Mouse (Mus musculus): ENCODE measurements at regions not wholly inside any gene's neighbourhood (a gene's known extent, or its start where the extent isn't known, plus 50 kb on each side); places are given as distances from the start of the nearest gene placed in this dataset.

DNA sequence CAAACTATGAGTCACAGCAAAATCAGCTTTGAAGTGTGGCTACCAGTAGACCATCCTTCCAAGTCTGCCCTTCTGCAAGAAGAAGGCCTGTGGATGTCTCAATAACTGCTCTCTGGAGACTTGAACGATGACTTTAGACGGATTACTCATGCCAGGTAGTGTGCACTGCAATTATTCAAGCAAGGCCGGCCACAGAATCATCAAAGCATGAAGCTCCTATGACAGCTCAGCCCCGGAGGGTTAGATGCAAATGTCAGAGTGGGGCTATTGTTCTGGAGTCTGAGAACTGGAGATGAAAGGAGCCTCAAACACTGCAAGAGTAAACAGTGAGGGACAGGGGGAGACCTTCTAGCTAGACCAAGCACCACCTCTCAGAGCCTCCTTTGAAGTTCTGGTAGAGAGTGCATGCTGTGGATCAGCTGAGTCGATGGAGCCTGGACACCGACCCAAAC lies 173.8 kb upstream of the Dmrta1 start:
- in situ Hi-C loops (cut with MboI, MseI), result no loop called here

DNA sequence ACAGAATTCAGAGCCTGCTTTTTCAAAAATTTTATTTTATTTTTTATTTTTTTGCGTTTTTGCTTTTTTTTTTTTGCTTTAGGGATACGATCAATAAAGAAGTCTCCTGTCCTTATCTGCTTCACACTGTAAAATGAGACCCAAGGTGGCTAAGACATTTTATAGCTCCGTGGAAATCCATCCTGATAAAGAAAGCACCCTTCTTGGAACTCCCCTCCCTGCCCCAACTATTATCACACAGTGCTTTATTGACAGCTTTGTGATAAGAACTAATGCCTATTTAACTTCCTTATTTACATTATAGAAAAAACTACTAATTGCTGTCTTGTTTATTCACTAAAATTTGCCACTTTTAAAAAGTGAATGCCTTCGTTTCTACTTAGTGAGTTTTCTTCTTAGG lies 179.0 kb upstream of the Dmrta1 start:
- in situ Hi-C loops (cut with MboI, MseI), result no loop called here

DNA sequence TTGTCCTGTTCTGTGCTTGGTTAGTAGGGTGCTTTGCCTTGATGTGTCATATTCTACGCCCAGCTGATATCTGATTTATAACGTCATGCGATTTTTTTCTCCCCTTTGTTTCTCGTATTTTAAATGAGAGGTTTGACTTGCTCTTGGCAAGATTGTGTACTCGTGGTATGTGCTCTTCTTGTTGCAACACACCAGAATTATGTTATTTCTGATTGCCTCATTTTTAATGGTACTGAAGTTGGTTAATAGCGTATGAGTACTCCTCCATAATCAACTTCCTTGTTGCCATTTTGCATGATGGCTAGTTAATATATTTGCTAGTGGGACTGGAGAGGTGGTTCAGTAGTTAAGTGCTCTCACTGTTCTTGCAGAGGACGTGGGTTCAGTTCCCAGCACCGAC lies 180.1 kb upstream of the Cdkn2b start:
- in situ Hi-C loops (cut with MboI, MseI), result no loop called here

DNA sequence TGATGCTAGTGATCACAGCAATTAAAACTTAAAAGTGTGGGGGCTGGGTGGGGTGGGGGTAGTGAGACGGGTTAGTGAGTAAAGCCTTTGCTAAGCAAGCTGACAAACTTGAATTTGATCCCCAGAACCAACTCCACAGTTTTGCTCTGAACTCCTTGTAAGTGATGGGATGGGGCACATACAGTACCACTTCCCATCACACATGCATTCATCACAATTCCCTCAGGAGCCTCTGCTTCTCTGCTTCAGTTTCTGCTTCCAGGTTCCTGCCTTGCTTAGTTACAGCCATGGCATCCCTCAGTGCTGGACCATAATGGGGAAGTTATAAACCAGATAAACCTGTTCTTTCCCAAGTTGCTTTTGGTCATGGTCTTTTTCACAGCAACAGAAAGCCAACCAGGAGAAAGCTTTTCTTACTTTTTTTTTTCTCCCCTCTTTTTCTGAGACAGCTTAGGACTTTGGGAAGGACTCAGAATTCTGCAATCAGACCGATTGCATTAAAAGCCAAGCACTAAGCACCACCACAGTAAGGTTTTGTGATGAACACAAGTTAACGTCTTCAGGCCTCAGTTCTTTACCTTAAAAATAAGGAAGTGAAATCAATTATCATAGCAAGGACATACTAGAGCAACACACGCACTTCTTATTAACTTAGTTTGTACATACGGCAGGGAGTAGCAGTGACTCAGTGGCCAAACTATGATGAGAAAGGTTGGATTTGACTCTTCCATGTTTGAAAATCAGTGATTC lies 176.8 kb upstream of the Cdkn2b start:
- in situ Hi-C loops (cut with MboI, MseI), result no loop called here

DNA sequence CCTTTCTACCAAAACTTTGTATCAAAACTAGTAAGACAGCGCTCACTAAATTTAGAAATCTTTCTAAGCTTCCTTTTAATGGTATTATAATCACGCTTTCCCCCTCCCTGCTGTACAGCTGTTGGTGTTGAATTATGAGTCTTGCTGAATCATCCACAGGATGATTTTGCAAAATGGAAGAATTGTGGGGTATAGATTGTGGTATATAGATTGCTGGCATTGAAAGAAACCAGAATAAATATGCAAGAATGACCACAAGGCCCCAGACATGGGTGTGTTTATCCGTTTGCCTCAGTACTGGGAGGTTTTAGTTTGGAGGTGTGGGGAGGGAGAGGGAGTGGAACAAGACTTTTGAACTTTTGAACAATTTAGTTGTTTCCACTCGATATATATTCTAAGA lies 176.1 kb upstream of the Cdkn2b start:
- in situ Hi-C loops (cut with MboI, MseI), result no loop called here

DNA sequence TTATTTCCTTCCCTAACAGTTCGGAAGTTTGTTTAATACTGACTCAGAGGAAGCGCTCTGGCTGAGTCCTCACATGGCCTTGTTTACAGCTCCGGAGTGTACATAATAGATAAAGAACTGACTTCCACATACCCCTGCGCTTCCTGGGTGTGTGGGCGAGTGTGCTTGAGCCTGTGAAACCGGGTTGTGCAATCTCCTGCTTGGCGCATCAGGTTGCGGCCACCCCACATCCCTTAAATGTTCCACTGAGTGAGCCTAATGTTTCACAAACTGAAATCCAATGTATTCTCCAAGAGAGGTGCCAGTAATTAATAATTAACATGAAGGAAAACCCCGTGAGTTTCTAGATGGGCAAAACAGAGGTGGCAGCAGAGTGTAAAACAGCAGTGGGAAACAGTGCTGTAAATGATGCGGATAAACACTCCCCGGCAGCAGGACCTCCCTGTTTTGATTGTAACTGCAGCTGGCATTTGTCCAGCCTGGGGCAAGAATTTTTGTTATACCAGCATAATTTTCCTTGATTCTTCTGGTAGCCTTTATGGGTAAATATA lies 175.2 kb upstream of the Cdkn2b start:
- in situ Hi-C loops (cut with MboI, MseI), result no loop called here

DNA sequence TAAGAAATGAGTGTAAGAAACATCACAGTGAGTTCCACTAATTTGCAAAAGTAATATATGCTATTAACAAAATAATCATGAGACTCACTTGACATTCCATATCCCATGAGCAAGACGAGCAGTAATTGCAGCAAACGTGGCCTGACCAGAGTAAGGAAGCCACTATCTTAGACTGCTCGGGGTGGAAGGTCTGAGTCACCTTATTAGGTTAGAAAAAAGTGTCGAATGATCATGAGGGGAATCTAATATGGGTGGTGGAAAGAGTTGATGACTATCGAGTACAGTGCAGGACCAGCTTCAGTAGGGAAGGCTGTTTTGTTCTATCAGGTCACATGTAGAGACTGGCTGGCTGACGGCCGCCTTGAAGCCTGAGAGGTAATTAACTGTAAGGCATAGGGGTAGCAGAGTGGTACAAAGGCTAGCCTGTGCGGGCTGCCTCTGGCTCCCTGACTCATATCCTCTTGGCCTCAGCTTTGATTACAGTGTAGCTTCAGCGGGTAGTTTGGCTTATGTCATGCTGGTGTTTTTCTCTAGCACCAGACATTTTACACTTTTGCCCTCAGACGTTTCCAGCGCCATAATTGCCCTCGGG lies 167.9 kb upstream of the Cdkn2b start:
- in situ Hi-C loops (cut with MboI, MseI), result no loop called here

DNA sequence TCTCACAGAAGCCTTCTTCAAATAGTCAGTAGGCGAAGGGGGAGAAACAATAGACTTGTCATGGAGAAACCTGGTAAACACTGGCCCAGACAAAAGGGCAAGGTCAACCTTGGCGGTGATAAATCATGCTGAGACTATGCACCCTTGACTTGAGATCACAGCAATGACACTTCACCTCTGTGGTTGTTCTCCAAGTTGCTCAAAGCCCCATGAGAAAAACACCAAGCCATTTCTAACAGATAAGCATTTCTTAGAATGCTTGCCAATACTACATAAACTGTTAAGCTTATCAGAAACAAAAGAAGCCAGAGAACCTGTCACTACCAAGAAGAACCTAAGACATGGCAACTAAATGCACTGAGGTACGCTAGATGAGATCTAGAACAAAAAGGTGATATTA lies 165.0 kb upstream of the Cdkn2b start:
- in situ Hi-C loops (cut with MboI, MseI), result no loop called here

DNA sequence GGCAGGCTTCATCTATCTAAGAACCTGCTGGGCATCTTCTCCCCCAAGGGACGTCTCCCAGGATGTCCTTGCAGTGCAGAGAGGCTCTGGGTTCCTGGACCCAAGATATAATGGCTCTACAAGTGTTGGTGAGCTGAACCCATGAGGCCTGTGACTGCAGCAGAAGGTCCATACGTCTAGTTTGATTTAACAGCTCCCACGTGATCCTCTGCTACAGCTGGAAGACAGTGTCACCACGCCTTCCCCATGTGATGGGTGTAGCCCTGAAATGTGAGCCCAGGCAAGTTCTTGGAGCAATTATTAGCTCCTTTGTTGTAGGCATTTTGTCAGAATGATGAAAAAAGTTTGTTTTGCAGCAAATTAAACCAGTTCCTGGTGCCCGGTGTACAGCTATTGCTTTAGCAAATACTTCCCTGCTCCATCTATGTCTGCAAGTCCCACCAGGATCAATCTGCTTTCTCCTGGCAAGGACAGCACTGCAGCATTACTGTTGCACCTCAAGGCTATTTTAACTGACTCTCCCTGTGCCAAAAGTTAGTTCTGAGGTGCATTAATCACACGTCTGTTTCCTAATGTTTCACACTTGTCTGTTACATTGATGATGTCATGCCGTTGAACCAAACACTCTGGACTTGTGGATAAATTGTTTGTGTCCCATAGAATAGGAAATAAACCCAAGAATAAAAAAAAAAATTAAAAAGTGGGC lies 164.2 kb upstream of the Cdkn2b start:
- in situ Hi-C loops (cut with MboI, MseI), result no loop called here

DNA sequence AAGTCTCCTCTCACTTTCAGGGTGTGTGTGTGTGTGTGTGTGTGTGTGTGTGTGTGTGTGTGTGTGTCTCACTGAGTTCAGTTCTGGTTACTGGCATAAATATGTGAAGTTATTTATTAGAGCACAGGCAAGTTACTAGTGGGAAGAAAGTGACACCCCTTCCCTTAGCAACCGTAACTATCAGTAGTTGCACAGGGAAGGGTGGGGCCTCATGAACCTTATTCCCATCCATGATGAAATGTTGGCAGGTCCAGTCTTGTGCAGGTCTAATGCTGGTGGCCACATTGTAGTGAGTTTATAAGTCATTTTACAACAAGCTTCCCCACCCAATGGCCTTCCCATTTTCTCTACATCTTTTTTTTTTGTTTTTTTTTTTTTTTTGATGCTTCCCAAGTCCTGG lies 160.6 kb upstream of the Cdkn2b start:
- in situ Hi-C loops (cut with MboI, MseI), result no loop called here

DNA sequence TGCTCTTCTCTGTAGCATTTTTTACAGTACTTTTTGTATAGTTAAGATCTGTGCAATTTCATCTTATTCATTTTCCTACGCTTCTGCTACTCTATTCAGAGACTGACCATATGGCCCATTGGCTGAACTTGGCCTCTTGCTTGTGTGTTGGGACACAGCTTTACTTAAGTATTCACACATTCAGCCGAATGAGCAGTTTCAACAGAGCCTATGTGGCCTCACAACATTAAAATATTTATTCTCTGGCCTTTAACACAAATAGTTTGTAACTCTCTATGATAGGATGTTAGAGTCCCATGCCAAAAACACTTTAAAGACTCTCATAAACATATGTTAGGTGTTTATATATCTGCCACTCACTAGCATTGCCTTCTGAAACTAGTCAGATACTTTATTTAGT lies 159.9 kb upstream of the Cdkn2b start:
- in situ Hi-C loops (cut with MboI, MseI), result no loop called here

DNA sequence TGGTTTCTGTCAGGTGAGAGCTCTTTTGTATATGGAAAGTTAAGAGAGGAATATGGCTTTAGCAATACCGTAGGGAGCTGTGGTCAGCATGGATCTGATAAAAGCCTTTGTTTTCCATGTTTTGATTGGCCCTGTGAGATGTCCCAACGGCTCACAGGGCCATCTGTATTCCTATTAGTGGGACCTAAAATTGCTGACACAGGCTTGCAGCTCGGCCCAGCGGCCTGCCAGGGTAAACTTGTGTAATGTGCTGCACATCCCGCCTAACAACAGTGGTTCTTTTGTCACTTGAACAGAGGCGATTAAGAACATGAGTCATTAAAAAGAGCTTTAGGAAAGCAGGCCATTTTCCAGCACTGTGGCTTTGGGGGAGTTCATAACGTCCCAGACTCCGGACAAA lies 159.0 kb upstream of the Cdkn2b start:
- in situ Hi-C loops (cut with MboI, MseI), result no loop called here

DNA sequence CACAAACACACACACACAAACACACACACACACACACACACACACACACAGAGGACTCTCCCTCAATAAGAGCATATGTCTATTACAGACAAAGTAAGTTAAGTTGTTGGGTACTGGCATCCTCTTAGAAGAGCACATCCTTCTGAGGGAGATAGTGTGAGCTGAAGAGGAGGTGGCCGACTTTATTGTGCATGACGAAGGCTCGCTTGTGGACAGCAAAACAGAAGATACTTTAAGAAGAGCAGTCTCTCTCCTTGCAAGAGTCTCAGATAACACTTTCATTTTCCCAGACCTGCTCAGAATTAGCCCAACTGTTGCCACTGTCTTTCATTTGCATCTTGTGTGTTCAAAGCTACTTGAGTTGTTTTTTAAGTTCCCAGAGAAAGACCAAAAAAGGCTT lies 158.6 kb upstream of the Cdkn2b start:
- in situ Hi-C loops (cut with MboI, MseI), result no loop called here

DNA sequence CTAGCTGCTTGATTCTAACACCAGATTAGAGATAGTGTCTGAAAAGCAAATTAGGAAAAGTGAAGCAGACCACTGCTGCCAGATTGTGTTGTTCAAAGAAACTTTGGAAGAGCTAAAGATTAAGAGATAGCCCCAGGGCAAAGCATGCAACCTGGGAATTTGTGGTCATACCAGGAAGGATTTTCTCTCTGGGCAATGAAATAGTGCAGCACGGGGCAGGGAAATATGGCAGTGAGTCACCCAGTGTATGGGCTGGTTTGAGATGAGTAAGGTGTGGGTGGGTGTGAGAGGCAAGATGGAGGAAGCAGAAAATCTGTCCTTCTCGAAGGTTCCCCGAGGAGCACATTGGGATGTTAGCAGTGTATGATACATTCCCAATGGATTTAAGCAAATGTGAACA lies 155.9 kb upstream of the Cdkn2b start:
- in situ Hi-C loops (cut with MboI, MseI), result no loop called here

DNA sequence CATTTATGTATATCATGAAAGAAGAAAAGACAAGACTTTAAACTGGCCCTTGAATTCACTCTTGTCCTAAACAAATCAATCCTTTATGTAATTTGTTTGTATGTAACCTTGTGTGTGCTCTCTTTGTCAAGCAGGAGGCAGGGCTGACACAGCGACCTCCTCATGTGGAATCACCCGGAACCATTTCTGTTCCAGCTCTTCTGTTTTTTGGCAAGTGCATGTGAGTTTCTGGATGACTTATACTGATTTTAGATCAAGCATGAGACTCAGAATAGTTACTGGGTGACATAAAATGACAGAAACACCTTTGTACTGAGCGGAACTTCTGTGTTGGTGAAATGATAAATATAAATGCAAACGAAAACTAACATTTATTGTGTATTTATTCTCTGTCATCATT lies 152.3 kb upstream of the Cdkn2b start:
- in situ Hi-C loops (cut with MboI, MseI), result no loop called here

DNA sequence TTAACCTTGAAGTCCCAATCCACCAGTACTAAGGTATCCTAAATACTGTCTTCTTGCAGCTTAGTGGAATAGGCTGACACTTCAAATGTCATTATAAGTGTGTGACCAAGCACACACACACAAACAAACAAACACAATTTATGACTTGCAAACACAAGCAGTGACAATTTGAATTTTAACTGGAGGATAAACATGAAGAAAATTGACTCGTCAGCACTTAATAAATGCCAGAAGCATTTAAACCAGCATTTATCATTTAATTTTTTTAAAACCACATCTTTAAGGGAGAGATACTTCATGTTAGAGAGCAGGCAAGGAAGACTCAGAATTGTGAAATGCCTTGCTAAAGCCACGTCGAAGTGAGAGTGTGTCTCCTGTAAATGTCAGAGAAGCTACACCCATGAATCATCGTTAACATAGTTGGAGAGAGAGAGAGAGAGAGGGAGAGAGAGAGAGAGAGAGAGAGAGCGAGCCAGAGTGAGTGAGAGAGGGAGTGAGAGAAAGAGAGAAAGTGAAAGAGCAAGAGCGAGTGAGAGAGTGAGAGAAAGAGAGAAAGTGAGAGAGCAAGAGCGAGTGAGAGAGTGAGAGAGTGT lies 149.4 kb upstream of the Cdkn2b start:
- in situ Hi-C loops (cut with MboI, MseI), result no loop called here

DNA sequence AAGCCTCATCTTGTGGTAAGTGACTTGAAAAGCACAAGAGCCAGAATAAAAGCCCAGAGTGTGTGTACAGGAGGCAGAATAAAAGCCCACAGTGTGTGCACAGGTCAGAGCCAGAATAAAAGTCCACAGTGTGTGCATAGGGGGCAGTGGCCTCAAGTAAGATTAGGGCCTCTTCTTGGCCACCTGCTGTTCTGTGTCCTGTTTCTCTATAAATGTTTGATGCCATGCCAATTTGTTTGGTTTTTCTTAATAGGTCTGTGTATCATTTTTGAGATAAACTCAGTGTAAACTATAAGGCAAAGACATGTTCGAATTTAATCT lies 148.5 kb upstream of the Cdkn2b start:
- in situ Hi-C loops (cut with MboI, MseI), result no loop called here

DNA sequence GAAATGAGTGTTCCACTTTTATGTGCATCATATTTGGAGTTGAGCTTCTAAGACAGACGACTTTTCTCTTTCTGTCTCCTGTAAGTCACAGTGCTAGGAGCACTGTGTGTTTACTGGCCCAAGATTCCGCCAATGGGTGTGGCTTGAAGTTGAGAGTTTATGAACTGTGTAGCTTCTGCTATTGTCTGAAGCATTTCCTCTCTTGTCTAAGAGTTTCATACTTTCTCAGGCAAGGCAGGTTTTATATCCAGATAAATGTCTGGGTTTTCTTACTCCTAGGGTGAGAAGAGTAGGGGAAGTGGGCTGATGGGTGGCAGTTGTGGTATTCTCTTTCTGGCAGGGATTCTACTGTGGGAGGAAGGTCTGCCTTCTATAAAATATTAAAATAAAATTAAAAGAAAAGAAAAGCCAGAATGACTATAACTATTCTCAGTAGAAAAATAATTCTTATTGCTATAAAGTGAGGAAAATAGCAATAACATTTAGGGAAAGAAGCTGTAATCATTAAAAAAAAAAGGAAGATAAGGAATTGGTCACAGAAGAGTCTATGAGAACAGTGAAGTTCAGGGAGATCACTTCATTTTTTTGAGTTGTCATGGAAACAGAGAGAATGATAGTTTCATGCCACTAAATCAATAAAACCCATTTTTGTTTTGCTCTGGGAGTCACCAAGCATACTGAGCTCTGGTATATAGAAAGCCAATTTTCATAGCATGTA lies 147.9 kb upstream of the Cdkn2b start:
- in situ Hi-C loops (cut with MboI, MseI), result no loop called here

DNA sequence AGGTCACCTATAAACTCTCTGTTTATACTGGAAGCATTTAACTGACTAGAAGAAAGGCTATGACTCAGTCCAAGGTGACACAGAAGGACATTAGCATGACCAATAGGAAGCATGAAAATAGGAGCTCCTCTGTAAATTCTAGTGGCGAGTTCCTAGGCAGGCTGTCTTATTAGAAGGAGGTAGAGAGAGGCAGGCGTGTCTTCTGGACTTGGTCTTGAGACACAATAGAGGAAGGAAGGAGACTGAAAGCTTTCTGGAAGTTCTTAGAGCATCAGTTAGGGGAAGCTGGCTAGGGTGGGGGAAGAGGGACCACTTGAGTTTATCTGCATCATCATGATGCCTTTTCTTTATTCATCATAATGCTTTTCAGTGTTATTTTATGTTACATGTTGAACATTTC lies 147.0 kb upstream of the Cdkn2b start:
- in situ Hi-C loops (cut with MboI, MseI), result no loop called here

DNA sequence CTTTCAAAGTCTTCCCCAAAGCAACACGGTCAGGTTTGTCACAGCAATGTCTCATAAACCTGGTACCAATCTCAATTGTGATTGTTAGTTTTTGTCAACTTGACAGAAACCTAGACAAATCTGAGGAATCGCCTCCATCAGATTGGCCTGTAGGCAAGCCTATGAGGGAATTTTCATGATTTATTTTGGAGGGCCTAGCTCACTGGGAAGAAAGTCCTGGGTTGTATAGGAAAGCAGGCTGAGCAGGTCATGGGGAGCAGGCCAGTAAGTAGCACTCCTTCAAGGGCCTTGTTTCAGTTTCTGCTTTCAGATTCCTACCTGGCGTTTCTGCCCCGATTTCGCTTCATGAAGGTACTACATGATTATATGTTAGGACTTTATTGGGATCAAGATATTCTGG lies 144.1 kb upstream of the Cdkn2b start:
- in situ Hi-C loops (cut with MboI, MseI), result no loop called here

DNA sequence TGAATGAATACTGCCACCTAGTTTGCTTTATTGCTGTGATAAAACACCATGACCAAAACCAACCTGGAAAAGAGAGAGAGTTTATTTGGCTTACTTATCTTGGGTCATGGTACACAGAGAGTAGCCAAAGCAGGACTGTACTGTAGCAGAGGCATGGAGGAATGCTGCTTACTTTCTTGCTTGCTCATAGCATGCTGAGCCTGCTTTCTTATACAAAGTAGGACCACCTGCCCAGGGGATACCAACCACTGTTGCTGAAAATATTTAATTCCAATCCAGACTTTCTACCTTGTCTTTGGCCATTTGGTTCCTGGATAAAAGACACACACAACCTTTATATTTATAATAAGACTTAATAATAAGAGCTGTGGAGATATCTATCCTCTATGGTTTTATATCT lies 142.2 kb upstream of the Cdkn2b start:
- in situ Hi-C loops (cut with MboI, MseI), result no loop called here

DNA sequence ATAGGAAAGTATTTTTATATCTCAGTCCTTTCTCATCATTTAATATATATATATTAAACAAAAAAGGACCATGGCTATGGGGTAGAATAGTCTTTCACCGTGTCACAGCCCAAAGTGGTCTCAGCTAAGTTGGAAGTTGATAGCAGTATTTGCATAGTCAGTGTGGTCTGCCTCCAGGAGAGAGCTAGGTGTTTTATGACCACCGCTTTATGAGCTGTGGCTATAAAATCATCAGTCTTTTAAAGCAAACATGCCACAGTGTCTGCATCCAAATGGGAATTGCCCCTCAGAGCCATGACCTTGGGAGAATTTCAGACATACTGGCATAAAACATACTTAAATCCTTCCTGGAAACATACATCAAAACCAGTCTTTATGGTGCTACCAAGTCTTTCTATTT lies 140.9 kb upstream of the Cdkn2b start:
- in situ Hi-C loops (cut with MboI, MseI), result no loop called here
